Mouse (Mus musculus) layer of hippocampus, adult 9-10 months (tissue): ENCODE data around the gene Hcn2.
"Not testable (repeated sequence)": the region's sequence is repeated elsewhere in the genome, so short reads cannot be mapped to it uniquely, and the experiment has no call there.

ENCODE experiments used
- DNase-seq: peaks from one replicate; pipeline ENCODE4 v3.0.0; 2022; ENCODE audit warnings: low spot score

Hcn2 gene

DNA sequence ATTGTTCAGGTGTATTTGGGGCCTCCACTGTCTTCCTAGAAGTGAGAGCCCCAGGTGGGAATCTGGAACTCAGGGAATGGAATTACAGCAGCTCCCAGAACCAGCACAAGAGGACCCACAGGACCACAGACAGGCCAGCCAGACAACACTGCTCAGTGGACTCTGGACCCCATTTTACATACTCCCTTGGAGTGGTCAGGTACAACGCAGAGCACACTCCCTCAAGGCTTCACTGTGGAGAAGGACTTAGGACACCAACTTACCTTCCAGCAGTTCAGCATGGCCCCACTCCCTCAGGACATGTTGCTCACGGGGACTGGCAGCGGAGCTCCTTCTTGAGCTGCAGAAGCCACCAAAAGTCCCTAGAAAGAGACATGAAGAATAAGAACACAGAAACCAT, 29.0 kb downstream of the Hcn2 start:
- no peak for DNase-seq

DNA sequence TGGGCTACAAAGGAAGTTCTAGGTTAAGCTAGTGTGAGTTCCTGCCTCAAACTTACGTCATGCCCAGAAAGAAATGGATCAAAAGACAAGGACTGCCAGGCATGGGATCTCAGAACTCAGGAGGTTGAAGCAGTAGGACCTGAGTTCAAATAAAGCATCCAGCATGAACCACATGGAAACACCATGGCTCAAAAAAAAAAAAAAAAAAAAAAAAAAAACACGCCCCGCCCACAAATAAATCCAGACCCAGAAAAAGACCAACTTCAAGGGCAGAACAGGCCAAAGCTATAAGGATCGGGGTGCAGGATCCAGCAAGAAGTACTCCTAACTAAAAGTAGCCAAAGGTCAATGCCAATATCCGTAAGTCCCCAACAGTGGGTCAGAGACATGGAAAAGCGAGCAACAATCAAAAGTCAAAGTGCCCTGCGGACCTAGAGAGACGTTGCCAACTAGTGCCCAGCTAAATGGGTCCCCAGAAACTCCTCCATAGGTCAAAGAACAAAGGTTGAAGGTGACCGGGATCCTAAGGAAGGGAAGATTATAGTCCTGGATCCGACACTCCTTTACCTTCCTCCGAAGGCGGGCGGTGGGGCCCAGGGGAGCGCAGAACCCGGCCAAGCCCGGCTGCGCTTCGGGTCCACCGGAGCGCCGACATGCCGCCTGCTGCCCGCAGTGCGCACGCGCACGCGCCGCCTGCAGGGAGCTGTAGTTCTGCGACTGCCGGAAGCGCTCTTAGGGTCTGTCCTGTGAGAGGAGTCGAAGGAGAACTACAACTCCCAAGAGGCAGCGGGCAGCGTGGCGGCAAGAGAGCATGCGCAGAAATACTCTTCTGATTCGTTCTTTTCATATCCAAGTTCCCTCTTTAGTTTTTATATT, 29.7 kb downstream of the Hcn2 start, which contains the start of gene Polrmt:
Gene Polrmt, minus strand, starts transcription at position 684 of the 876 bp plus-strand sequence.
- DNase-seq = peak; percentile 89

DNA sequence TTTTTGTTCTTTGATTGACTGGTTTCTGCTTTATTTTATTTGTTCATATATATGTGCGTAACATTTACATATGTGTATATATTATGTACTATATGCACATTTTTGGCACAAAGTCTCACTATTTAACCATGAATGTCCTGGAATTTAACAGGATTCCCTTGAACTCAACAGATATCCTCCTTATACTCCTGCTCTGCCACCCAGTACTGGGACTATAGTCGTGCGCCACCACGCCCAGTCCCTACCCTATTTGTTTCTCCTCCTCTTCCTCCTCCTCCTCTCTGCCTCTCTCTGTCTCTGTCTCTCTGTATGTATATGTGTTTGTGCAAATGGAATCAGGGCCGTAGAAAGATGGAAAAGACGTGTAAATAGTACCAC, 30.3 kb downstream of the Hcn2 start:
- DNase-seq = no peak

DNA sequence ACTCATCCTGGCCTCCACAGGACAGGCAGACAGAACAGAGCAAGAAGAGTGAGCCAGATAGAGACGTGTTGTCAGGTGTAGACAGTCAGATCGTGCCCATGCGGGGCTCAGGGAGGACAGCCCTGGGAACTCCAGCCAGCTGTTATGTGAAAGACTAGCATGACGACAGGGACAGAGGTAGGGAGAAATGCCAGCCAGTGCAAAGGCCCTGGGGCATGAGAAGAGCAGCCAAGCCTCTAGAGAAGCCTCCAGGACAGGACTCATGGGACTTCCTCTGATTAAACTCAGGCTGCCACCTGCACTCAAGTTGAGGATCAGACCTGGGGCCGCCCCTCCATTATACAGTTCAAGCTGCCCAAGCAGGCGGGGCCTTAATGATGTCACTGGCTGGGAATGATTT, 32.1 kb downstream of the Hcn2 start:
- DNase-seq = no peak

DNA sequence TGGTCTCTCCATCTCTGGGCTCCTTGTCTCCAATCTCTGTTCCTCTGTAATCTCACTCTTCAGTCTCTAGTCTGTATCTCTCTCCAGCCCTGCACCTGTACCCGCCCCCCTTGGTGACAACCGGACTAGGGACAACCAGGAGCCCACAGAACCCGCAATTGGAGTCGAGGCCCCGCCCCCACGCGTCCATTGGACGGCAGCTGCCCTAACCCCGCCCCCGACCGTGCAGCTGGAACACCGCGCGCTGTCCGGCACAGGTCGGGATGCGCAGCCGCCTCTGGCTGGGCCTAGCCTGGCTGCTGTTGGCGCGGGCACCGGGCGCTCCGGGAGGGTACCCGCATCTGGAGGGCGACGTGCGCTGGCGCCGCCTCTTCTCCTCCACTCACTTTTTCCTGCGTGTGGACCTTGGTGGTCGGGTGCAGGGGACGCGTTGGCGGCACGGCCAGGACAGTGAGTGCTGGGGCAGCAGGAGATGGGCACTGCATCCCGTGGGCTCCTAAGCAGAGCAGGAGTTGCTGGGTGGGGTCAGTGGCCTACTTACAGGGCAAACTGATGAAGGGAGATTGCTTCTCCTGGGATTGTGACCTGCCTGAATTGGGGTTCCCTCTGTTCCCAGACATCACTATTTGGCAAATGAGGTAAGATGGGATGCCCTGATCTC, 38.6 kb downstream of the Hcn2 start, which contains the start of gene Fgf22:
Gene Fgf22, plus strand, starts transcription at position 221 of the 661 bp plus-strand sequence.
- peak; percentile 36 for DNase-seq

DNA sequence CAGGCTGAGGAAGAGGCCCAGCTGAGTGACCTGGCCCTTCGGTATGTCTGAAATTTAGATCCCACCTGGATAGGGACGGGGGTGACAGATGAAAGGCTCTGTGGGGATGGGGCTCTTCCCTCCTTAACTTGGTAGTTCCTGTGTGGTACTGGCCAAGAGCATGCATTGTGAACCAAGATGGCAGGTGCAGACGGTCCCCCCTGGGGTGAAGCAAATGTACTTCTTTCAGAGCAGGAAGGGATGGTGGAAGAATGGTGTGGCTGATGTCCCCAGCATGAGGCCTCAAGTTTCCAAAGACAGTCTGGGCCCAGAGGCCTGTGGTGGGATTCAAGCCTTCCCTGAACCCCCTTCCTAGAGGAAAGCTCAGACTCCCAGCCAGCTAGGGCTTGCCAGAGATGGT, 39.4 kb downstream of the Hcn2 start:
- DNase-seq = no peak

DNA sequence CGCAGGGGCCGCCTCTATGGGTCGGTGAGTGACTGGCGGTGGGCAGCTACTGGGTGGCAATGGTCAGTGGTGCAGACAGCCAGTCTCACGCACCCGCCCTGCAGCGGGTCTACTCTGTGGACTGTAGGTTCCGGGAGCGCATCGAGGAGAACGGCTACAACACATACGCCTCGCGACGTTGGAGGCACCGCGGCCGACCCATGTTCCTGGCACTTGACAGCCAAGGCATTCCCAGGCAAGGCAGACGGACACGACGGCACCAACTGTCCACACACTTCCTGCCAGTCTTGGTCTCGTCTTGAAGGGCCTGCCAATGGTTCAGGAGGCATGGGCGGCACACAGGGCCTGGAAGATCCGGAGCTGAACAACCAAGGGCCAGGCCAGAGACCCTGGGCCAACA, 40.2 kb downstream of the Hcn2 start:
- no peak for DNase-seq

DNA sequence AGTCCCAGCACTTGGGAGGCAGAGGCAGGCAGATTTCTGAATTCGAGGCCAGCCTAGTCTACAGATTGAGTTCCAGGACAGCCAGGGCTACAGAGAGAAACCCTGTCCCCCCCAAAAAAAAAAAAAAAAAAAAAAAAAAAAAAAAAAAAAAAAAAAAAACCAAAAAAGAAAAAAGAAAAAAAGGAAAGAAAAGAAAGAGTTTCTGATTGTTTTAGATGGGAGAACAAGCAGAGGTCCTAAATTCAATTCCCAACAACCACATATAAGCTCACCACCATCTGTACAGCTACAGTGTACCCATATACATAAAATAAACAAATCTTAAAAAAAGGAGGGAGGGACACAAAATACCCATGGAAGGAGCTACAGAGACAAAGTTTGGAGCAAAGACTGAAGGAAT, 43.2 kb downstream of the Hcn2 start:
- not testable (repeated sequence) for DNase-seq

DNA sequence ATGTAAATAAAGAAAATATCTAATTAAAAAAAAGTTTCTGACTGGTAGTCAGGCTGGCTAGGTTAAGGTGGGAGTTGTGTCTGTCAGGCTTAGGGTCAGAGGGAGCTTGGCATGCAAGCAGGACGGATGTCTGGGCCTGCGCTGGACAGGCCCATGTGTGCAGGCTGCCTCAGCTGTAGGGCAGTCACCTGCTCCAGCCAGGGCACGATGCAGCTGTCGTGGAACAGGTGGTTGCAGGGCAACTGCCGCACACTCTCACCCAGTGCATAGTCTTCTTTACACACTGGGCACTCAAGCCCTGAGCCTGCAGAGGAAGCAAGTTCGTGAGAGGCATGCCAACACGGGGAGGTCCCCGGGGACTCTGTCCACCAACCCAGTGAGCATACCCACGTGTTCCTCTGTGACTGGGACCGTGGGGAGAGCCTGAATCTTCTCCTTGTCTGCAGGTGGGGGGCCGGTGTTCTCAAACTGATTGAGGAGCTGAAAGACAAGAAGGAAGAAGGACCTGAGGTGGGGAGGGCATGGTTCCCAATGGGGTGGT, 44.2 kb downstream of the Hcn2 start:
- no peak for DNase-seq

DNA sequence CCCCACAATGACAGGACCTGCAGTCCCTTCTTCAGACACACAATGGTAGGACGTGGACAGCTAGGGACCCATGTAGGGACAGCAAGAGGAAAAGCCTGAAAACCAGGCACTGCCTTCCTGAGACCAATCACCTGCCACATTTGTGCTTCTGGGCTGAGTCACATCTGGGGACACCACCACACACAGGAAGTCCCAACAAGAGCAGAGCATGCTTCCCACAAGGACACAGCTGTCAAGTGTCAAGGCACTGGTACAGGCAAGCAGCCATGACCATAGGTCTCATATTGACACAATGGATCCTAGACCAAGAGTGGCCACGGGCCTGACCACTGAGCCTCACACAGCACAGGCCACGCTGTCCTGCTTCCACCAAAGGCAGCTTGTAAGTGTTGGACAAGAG, 46.4 kb downstream of the Hcn2 start:
- no peak for DNase-seq

DNA sequence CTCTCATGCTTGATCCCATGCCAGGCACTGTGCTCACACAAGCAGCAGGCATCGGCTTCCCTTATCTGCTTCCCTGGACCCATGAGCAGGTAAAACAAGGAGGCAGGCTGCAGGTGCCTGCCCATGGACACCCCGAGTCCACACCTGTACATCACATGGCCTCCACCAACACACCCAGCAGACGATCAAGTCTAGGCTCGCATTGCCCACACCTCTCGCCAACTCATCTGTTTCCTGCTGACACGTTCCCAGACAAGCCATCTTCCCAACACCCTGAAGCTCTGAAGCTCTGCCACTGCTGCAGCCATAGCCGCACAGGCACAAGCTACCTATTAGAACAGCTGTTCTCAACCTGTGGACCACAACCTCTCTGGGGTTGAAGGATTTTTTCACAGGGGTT, 47.8 kb downstream of the Hcn2 start:
- DNase-seq = no peak

DNA sequence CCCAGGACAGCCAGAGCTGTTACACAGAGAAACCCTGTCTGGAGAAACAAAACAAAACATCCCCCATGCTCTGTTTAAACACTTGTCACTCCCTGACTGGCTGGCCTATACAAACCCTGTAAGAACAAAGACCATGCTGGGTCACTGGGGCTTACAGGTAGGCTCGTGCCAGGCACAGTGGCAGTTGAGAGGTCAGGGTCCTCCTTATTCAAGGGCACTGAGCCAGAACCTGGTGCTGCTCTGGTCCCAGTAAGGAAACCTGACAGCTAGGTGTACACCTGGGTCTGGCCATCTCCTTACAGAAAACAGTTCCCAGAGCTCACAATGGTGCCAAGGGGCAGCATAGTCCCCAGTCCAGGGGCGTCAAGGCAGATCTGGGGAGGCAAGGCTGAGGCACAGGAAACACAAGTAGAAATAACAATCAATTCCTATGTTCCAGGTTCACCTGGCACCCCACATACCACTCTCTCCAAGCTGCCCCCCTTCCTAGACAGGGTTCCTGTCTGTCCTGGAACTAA, 48.9 kb downstream of the Hcn2 start:
- no peak for DNase-seq

DNA sequence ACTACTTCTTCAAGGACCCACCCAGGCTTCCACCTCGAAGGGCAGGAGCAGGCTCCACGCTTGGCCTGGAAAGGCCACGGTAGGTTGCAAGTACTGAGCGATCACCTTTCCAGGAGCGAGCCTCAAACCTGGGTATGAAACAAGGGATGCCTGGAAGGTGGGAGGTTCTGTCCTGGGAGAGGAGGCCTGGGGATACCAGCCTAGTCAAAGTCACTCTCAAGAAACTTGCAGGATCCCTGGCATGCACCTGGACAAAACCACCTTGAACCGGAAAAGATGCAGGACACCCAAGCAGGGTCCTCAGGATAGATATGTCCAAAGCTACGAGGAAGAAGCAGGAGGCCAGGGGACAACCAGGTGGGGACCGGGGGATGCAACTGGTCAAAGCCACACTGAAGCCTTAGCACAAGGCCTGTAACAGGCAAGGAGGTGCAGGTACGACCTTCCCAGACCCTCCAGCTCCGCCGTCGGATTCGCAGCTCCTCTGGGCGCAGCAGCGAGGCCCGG, 49.6 kb downstream of the Hcn2 start:
- DNase-seq = no peak

DNA sequence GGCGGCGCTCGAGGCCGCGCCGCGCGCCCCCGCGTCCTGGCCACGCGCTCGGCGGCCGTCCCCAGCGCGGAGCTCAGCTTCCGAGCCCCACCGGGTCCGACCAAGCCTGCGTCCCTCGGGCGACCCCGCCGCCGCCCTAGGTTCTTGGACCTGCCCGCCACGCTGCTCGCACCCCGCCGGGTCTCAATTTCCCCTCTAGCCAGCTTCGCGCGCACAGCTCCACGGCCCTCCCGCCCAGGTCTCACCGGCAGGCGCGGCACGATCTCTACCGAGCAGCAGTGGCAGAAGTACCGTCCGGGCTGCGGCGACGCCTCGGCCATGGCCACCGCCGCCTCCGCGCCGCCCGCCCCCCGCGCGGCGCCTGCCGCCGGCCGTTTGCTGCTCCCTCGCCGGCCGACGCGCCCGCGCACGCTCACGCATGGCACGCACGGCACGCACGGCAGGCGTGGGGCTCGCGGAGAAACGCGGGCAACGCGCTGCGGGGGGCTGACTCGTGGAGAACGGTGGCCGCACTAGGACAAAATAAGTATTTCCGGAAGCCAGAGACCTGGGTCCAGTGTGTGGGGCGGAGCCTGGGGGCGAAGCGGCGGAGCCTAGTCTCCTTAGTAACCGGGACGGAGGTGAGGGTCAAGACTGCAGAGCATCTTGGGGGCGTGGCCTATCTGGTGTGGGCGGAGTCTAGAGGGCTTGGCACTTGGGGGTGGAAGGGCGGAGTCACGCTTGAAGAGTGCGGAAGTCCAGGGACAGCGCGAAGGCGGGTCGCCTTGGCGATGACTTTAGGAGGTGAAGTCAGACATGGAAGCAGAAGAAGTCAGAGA, 50.3 kb downstream of the Hcn2 start, which contains the start of gene Rnf126:
Gene Rnf126, minus strand, starts transcription at position 445 of the 818 bp plus-strand sequence.
- peak; percentile 96 for DNase-seq

DNA sequence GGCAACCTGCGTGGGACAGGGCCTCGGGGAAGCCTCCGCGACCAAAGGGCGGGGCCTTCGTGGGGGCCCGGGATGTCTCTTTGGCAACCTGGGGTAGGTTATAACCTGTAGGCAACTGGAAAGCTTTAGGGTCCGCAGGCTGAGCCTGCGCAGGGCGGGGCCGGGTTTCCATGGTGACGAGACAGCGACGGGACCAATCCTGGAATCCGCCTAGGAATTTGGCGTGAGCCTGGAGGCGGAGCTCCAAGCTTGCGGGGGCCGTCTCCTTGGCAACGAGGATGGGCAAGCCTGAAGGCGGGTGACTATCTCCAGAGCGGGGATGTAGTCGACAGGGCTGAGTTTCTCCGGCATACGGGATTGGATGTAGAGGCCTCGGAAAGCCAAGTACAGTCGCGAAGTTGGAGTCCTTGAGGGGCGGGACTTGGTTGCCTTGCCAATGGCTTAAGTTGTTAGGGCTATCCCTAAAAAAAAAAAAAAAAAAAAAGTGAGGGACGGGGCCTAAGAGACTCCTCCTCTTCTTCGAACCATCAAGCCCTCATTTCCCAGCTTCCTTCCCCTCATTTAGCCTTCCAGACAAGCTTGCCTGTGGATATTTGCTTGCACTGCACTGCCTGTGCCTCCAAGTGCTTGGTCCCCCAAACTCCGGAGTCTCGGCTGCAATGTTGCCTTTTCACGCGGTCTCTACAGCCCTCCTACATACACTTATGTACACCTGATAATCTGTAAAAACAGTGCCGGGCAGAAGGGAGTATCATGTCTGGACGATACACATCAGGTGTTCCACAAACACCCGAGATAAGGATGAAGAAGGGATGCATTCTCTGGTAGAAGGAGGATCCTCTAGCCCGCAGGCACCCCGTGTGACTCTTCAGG, 51.2 kb downstream of the Hcn2 start:
- DNase-seq = peak; percentile 81

DNA sequence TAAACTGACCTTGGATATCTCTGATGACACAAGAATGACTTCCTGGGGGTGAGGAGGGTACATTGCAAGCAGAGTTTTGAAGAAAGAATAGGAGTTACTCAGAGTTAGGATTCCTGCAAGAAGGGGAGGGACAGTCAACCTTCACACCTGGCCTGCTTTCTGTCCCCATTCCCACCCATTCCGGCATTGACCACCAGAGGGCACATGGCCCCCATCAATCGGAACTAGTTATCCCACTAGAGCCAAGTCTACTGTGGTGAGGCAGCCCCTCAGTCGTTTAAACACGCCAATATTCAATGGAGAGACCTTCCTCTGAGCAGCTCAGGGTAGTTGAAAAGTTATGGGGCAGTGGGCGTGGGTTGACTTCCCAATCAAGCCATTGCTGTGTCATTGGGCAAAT, 52.0 kb downstream of the Hcn2 start:
- peak; percentile 63 for DNase-seq

DNA sequence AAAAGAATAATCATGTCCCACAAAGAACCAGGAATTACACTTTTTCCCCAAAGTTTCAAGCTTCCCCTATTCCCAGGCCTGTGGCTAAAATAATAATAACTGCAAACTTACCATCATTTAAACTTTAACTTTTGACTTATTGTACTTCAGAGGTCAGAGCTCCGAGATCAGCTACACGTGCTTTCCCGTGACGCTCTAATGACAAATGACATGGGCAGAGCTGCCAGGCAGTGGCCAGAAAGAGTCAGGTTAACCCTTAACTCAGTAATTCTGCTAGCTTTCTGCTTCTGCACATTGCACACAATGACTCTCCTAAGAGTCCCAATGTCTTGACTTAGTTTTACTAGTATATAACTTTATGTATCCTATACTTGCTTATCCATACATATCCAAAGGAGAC, 52.9 kb downstream of the Hcn2 start:
- no peak for DNase-seq

DNA sequence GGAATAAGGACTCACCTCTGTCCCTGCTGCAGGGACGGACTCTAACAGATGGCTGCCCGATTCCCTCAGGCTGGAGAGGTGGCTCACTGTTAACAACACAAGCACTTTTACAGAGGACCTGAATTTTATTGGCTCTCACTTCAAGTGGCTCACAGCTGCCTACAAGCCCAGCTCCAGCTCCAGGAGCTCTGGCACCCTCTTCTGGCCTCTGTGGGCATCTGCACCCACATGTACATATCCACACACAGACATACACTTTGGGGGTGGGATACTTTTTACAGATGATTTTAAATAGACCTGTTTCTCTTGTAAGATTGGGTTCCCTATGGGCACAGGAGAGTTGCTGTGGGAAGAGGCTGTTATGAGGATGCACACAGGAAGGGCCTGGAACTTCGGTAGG, 55.9 kb downstream of the Hcn2 start:
- DNase-seq = no peak

DNA sequence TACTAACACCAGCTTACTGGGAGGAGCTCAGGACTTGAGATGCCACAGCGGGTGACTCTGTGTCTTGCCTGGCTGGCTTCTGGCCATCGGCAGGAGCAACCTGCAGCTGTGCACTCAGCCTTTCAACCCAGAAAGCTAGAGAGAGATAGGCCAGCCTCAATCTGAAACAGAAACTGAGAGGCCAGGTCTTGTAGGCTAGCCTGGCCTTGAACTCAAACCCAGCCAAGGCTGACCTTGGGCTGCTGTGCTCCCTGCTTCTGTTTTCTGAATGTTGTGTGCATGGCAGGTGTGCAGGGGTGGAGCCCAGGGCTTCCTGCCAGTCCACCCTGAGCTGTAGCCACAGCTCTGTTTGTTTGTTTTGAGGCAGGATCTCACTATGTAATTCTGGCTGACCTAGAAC, 56.8 kb downstream of the Hcn2 start:
- DNase-seq = no peak

DNA sequence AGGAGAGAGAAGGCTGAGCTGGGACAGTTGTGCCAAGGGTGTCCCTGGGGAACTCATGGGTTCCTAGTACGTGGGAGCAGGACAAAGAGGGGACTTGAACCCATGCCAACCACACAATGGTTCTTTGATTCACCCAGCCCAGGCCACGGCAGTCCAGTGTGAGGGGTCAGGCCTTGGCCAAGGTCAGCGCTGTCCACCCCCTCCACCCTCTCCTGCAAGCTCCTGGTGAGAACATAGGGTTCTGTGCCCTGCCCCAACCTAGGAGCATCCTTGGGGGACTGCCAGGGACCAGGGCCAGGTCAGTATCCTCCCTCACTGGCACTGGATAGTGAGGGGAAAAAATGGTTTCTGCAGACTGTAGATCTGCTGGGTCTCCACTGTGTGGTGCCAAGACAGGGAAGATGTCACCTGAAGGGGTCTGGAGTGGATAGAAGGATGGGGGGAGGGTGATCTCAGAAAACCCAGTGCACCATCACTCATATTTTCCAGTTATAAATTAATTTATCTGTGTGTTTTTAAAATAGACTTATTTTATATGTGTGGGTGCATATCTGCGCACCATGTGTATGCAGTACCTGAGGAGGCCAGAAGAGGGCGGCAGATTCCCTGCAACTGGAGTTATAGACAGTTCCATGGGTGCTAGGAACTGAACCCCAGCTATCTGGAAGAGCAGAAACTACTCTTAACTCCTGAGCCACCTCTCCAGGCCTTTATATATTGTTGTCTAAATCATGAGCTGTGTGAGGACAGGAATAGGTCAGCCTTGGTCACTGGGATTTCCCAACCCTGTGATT, 58.2 kb downstream of the Hcn2 start:
- no peak for DNase-seq
